In genomic region chrX:88116326-88116725, GRCm38 (mm10) we compare ENCODE assay signal across 9 mouse cellular contexts. TPM values are rescaled to one million over a fixed set of nuclear protein-coding genes. Genes with fewer than 3 reads are reported as not detected.
DNase-seq lines count a peak whose midpoint lies in the region; ATAC-seq and TF ChIP-seq lines count a peak whose summit lies in the region.
"Had no signal": no experiment of that assay in that cellular context is flagged by ENCODE, and none has a peak within 500 bp of the region (broad histone marks: within the 10 kb centered on the region; RNA-seq: fewer than 3 reads in every experiment).

No protein-coding gene starts in this region.

- peak overlapping the region; percentile 53 for H3K4me2 ChIP-seq in kidney, embryonic 15.5 days
- H3K4me2 ChIP-seq in embryonic facial prominence, embryonic 13.5 days = peak overlapping the region; percentile 56
- peak overlapping the region; percentile 61 for H3K4me2 ChIP-seq in hindbrain, embryonic 16.5 days (ENCODE audit: low read length)
- peak overlapping the region; percentile 52 for H3K4me2 ChIP-seq in midbrain, embryonic 16.5 days (ENCODE audit: low read length)

- no peak for DNase-seq in kidney, adult 2 months
- no peak for DNase-seq in embryo, embryonic 11 days
- no peak for DNase-seq in ovary, postnatal 10 days (ENCODE audit: low spot score)
- DNase-seq: gastrocnemius, postnatal 14 days had no signal

- 4% methylated on average over 3 of the region's 3 CpGs for WGBS in kidney, embryonic 15.5 days
- WGBS in kidney, adult 2 months = 5% methylated on average over 3 of the region's 3 CpGs
- 10% methylated on average over 3 of the region's 3 CpGs for WGBS in embryonic facial prominence, embryonic 13.5 days
- 10% methylated on average over 3 of the region's 3 CpGs for WGBS in hindbrain, embryonic 16.5 days
- 17% methylated on average over 3 of the region's 3 CpGs for WGBS in midbrain, embryonic 16.5 days

- H3K9me3 ChIP-seq in kidney, embryonic 15.5 days (replicated peaks) = no peaks in the 10 kb centered on the region
- H3K9me3 ChIP-seq in embryonic facial prominence, embryonic 13.5 days = no peaks in the 10 kb centered on the region
- no peaks in the 10 kb centered on the region for H3K9me3 ChIP-seq in hindbrain, embryonic 16.5 days (ENCODE audit: control insufficient read depth, low read length)
- H3K9me3 ChIP-seq in midbrain, embryonic 16.5 days (replicated peaks; ENCODE audit: control insufficient read depth, low read length, poor library complexity, severe bottlenecking) = no peaks in the 10 kb centered on the region

- no peak overlapping the region for H3K27ac ChIP-seq in kidney, embryonic 15.5 days
- no peak overlapping the region for H3K27ac ChIP-seq in kidney, adult 2 months (ENCODE audit: insufficient read depth, low read depth, low read length)
- H3K27ac ChIP-seq in embryonic facial prominence, embryonic 13.5 days = no peak overlapping the region
- H3K27ac ChIP-seq in hindbrain, embryonic 16.5 days (ENCODE audit: low read depth, low read length) = no peak overlapping the region
- no peak overlapping the region for H3K27ac ChIP-seq in midbrain, embryonic 16.5 days (ENCODE audit: low read length)

- no peak overlapping the region for H3K9ac ChIP-seq in kidney, embryonic 15.5 days
- no peak overlapping the region for H3K9ac ChIP-seq in embryonic facial prominence, embryonic 13.5 days
- no peak overlapping the region; the same call in 1 of the 2 replicates for H3K9ac ChIP-seq in hindbrain, embryonic 16.5 days (ENCODE audit: low read depth, low read length)
- H3K9ac ChIP-seq in midbrain, embryonic 16.5 days (ENCODE audit: low read depth, low read length) = no peak overlapping the region

- no peaks in the 10 kb centered on the region for H3K4me1 ChIP-seq in kidney, embryonic 15.5 days
- H3K4me1 ChIP-seq in kidney, adult 2 months (ENCODE audit: control insufficient read depth, insufficient read depth, low read length) = no peaks in the 10 kb centered on the region
- H3K4me1 ChIP-seq in embryonic facial prominence, embryonic 13.5 days = no peaks in the 10 kb centered on the region
- H3K4me1 ChIP-seq in hindbrain, embryonic 16.5 days (ENCODE audit: control insufficient read depth, insufficient read depth, low read depth, low read length) = no peaks in the 10 kb centered on the region
- no peaks in the 10 kb centered on the region for H3K4me1 ChIP-seq in midbrain, embryonic 16.5 days (ENCODE audit: control insufficient read depth, insufficient read depth, low read length)

- no peak for ATAC-seq in kidney, embryonic 15.5 days (replicated peaks; ENCODE audit: low FRiP score)
- no peak for ATAC-seq in embryonic facial prominence, embryonic 13.5 days (ENCODE audit: insufficient number of reproducible peaks, insufficient read depth, low FRiP score, low TSS enrichment, low read depth)
- ATAC-seq in hindbrain, embryonic 16.5 days = no peak
- ATAC-seq in midbrain, embryonic 16.5 days = 0 out of 2 replicates have a peak, but pooled peaks have one; percentile 4
- ATAC-seq in granulocyte monocyte progenitor cell, adult 5-6 weeks (replicated peaks; ENCODE audit: poor library complexity, severe bottlenecking) = no peak

- no peak for TF ChIP-seq POLR2A in kidney, adult 2 months (IDR thresholded peaks at IDR 0.05; ENCODE audit: low read depth, low read length)

- H3K36me3 ChIP-seq in kidney, embryonic 15.5 days = no peaks in the 10 kb centered on the region
- H3K36me3 ChIP-seq in kidney, adult 2 months (ENCODE audit: control insufficient read depth, insufficient read depth, low read length) = no peaks in the 10 kb centered on the region
- H3K36me3 ChIP-seq in embryonic facial prominence, embryonic 13.5 days = no peaks in the 10 kb centered on the region
- H3K36me3 ChIP-seq in hindbrain, embryonic 16.5 days (ENCODE audit: control insufficient read depth, insufficient read depth, low read length) = no peaks in the 10 kb centered on the region
- no peaks in the 10 kb centered on the region for H3K36me3 ChIP-seq in midbrain, embryonic 16.5 days (ENCODE audit: control insufficient read depth, insufficient read depth, low read length)

- TF ChIP-seq CTCF in kidney, adult 2 months (conservative IDR thresholded peaks at IDR 0.05; ENCODE audit: insufficient read depth, insufficient read length, low read depth, low read length) = no peak

- H3K27me3 ChIP-seq in kidney, embryonic 15.5 days = peaks cover 4% of the 10 kb centered on the region; the same call in 1 of the 2 replicates
- H3K27me3 ChIP-seq in kidney, adult 2 months (replicated peaks; ENCODE audit: control insufficient read depth, insufficient read depth, low read length) = no peaks in the 10 kb centered on the region
- H3K27me3 ChIP-seq in embryonic facial prominence, embryonic 13.5 days = peaks cover 11% of the 10 kb centered on the region; the same call in 1 of the 2 replicates
- no peaks in the 10 kb centered on the region for H3K27me3 ChIP-seq in hindbrain, embryonic 16.5 days (replicated peaks; ENCODE audit: control insufficient read depth, insufficient read depth, low read length)
- H3K27me3 ChIP-seq in midbrain, embryonic 16.5 days (ENCODE audit: control insufficient read depth, insufficient read depth, low read depth, low read length) = no peaks in the 10 kb centered on the region

- peak overlapping the region; percentile 43 for H3K4me3 ChIP-seq in kidney, embryonic 15.5 days (replicated peaks)
- H3K4me3 ChIP-seq in kidney, adult 2 months (ENCODE audit: insufficient read depth, low read depth, low read length) = no peak overlapping the region
- peak overlapping the region; percentile 42 for H3K4me3 ChIP-seq in embryonic facial prominence, embryonic 13.5 days
- peak overlapping the region; percentile 46 for H3K4me3 ChIP-seq in hindbrain, embryonic 16.5 days (ENCODE audit: low read length)
- peak overlapping the region; percentile 47 for H3K4me3 ChIP-seq in midbrain, embryonic 16.5 days (ENCODE audit: low read depth, low read length)

RNA-seq across cellular contexts. Expression of gene Il1rapl1, which starts 0.9 kb away (rescaled TPM):
- 0.56 and 0.60 TPM in 2 replicates for polyA plus RNA-seq in kidney, embryonic 15.5 days (2015; fragmentation: Nextera tagmentation; extraction: Ambion mirVana)
- not detected in 2 replicates for polyA plus RNA-seq in kidney, adult 2 months (2012; rRNA removed)
- 1.3 and 1.8 TPM in 2 replicates for polyA plus RNA-seq in embryonic facial prominence, embryonic 13.5 days (2015; fragmentation: Nextera tagmentation; extraction: Ambion mirVana)
- polyA plus RNA-seq in hindbrain, embryonic 16.5 days (2015; fragmentation: Nextera tagmentation; extraction: Ambion mirVana) = 4.4 and 4.8 TPM in 2 replicates
- 5.5 and 6.4 TPM in 2 replicates for polyA plus RNA-seq in midbrain, embryonic 16.5 days (2015; fragmentation: Nextera tagmentation; extraction: Ambion mirVana)
- not detected in 2 replicates for total RNA-seq in granulocyte monocyte progenitor cell, adult 5-6 weeks (2014; fragmentation: Nextera tagmentation)
- total RNA-seq in granulocyte monocyte progenitor cell, adult 5-6 weeks (2017) = not detected in 2 replicates
